Mouse (Mus musculus) bone marrow, adult 2 months (tissue): ENCODE results near the gene Zdhhc18.

Source experiments
- CTCF ChIP-seq: fragments of 200-500 bp; IDR thresholded peaks from 2 replicates; pipeline ENCODE4 v1.5.1; 2011; ENCODE audit warnings: low read length, control low read depth; ENCODE audit not compliant: control insufficient read depth, insufficient read depth
- POLR2A ChIP-seq: fragments of 200-500 bp; IDR thresholded peaks from 2 replicates; pipeline ENCODE4 v1.6.1; 2011; ENCODE audit warnings: low read depth, mild to moderate bottlenecking, control low read depth, low read length, borderline replicate concordance; ENCODE audit not compliant: control insufficient read depth

GRCm38 (mm10) chr4:133604856-133605255 is 45.1 kb downstream of the Zdhhc18 start:
- TF ChIP-seq CTCF (no peak), POLR2A (no peak)
